Mouse (Mus musculus) midbrain, embryonic 11.5 days (tissue): Measurements from ENCODE around the gene Gm8909. TPM values are rescaled to one million over a fixed set of nuclear protein-coding genes. Genes with fewer than 3 reads are reported as not detected.
A peak's percentile ranks its signal among the peaks of the same experiment; 100 is the strongest.
"Not testable (repeated sequence)": the region's sequence is repeated elsewhere in the genome, so short reads cannot be mapped to it uniquely, and the experiment has no call there.

Source experiments
- ATAC-seq: fragments of 200-750 bp; cut with Nextera tagmentation; 2 replicates; pipeline ENCODE4 v1.8.0; 2017; ENCODE audit warnings: moderate TSS enrichment, moderate library complexity; ENCODE audit not compliant: low FRiP score
- DNase-seq: peaks from one replicate; pipeline ENCODE4 v3.0.0; 2015; ENCODE audit warnings: low spot score; ENCODE audit errors: missing footprints
- H3K27ac ChIP-seq: fragments of 300-500 bp; sonication (generic); 2 replicates; pipeline ENCODE4 v1.5.1; 2014; ENCODE audit warnings: low read depth, low read length
- H3K27me3 ChIP-seq: fragments of 300-500 bp; sonication (generic); 2 replicates; pipeline ENCODE4 v1.6.1; 2014; ENCODE audit warnings: mild to moderate bottlenecking, low read length, moderate library complexity, mixed read lengths; ENCODE audit not compliant: control insufficient read depth, insufficient read depth
- H3K36me3 ChIP-seq: fragments of 300-500 bp; sonication (generic); 2 replicates; pipeline ENCODE4 v1.6.1; 2014; ENCODE audit warnings: mild to moderate bottlenecking, low read length, moderate library complexity, mixed read lengths; ENCODE audit not compliant: control insufficient read depth, insufficient read depth
- H3K4me1 ChIP-seq: fragments of 300-500 bp; sonication (generic); 2 replicates; pipeline ENCODE4 v1.6.1; 2014; ENCODE audit warnings: low read length; ENCODE audit not compliant: control insufficient read depth, insufficient read depth
- H3K4me2 ChIP-seq: fragments of 300-500 bp; sonication (generic); 2 replicates; pipeline ENCODE4 v1.6.1; 2014; ENCODE audit warnings: mild to moderate bottlenecking, moderate library complexity
- H3K4me3 ChIP-seq: fragments of 300-500 bp; sonication (generic); 2 replicates; pipeline ENCODE4 v1.5.1; 2014; ENCODE audit warnings: low read depth, low read length
- H3K9ac ChIP-seq: fragments of 300-500 bp; sonication (generic); 2 replicates; pipeline ENCODE4 v1.6.1; 2014; ENCODE audit warnings: low read length
- H3K9me3 ChIP-seq: fragments of 300-500 bp; sonication (generic); 2 replicates; pipeline ENCODE4 v1.6.1; 2016; ENCODE audit warnings: low read length; ENCODE audit not compliant: control insufficient read depth
- WGBS: fragments of 180-500 bp; shearing (Covaris S2); extraction: QIAGEN DNeasy Blood & Tissue Kit; methylation state at CpG from one replicate; pipeline ENCODE4 v1.1.7; 2014; 5-methylcytosine and 5-hydroxymethylcytosine counted together
- polyA plus RNA-seq: library from polyadenylated mRNA; unstranded; fragments of >200 nt; fragmentation: Nextera tagmentation; extraction: Ambion mirVana; gene quantifications from 2 replicates; pipeline ENCODE4 v1.2.1, GENCODE M21; 2014

The Gm8909 gene
- polyA plus RNA-seq, 1 experiment from 2014 or later = 0.16 TPM

GRCm38 (mm10) chr17:36128968-36129817, 39.1 kb downstream of the Gm8909 start, which contains the start of gene Gm7030:
Gm7030 (minus strand) TSS chr17:36129425.
- 27% methylated on average over 25 of the region's 28 CpGs for WGBS
- H3K4me2 ChIP-seq, H3K4me1 ChIP-seq, H3K27ac ChIP-seq, H3K9me3 ChIP-seq, H3K9ac ChIP-seq, H3K4me3 ChIP-seq, H3K36me3 ChIP-seq, ATAC-seq, H3K27me3 ChIP-seq, DNase-seq: not testable (repeated sequence)

- not testable (repeated sequence) for H3K9me3 ChIP-seq, ATAC-seq
Observed at GRCm38 (mm10) chr17:36128525-36128924, 39.8 kb downstream of the Gm8909 start.

GRCm38 (mm10) chr17:36124111-36124510, 44.2 kb downstream of the Gm8909 start:
- H3K27ac ChIP-seq, H3K9ac ChIP-seq, H3K4me3 ChIP-seq, H3K4me1 ChIP-seq, H3K36me3 ChIP-seq, H3K9me3 ChIP-seq, ATAC-seq, H3K27me3 ChIP-seq, H3K4me2 ChIP-seq, DNase-seq: not testable (repeated sequence)
- 76% methylated on average over 3 of the region's 3 CpGs for WGBS

More at GRCm38 (mm10) chr17:36128525-36128924, 39.8 kb downstream of the Gm8909 start:
- not testable (repeated sequence) for DNase-seq, H3K4me1 ChIP-seq, H3K27me3 ChIP-seq, H3K9ac ChIP-seq, H3K36me3 ChIP-seq, H3K27ac ChIP-seq, H3K4me3 ChIP-seq, H3K4me2 ChIP-seq
- 66% methylated on average over 10 of the region's 13 CpGs for WGBS

- H3K4me1 ChIP-seq, H3K9me3 ChIP-seq, H3K36me3 ChIP-seq, H3K4me2 ChIP-seq, H3K27ac ChIP-seq, H3K4me3 ChIP-seq, DNase-seq, H3K27me3 ChIP-seq, H3K9ac ChIP-seq, ATAC-seq: not testable (repeated sequence)
- WGBS = 6% methylated on average over 8 of the region's 8 CpGs
Observed at GRCm38 (mm10) chr17:36121352-36122020, 46.9 kb downstream of the Gm8909 start, which contains the start of gene Gm19684. Gm19684 (plus strand) TSS chr17:36121678.

- not testable (repeated sequence) for H3K36me3 ChIP-seq, H3K27me3 ChIP-seq, H3K4me2 ChIP-seq, DNase-seq, H3K9me3 ChIP-seq, H3K4me1 ChIP-seq, H3K27ac ChIP-seq, H3K9ac ChIP-seq, H3K4me3 ChIP-seq
- 24% methylated on average over 18 of the region's 18 CpGs for WGBS
- ATAC-seq = peak; percentile 33; the same call in 1 of the 2 replicates
Observed at GRCm38 (mm10) chr17:36120839-36121238, 47.5 kb downstream of the Gm8909 start.

- DNase-seq, H3K4me3 ChIP-seq, H3K27ac ChIP-seq, H3K9ac ChIP-seq, H3K4me2 ChIP-seq, H3K4me1 ChIP-seq, ATAC-seq, H3K9me3 ChIP-seq, H3K36me3 ChIP-seq, H3K27me3 ChIP-seq: not testable (repeated sequence)
- WGBS = 12% methylated on average over 3 of the region's 3 CpGs
Observed at GRCm38 (mm10) chr17:36116545-36116944, 51.8 kb downstream of the Gm8909 start.

Other genes starting within 250 kb of the Gm8909 start
- gene Abcf1, start 198.8 kb downstream of the Gm8909 start, polyA plus RNA-seq = 118 and 119 TPM in 2 replicates
- 26.0 and 30.6 TPM in 2 replicates for gene Gnl1, start 188.7 kb downstream of the Gm8909 start, polyA plus RNA-seq
- gene Prr3, start 188.3 kb downstream of the Gm8909 start, polyA plus RNA-seq = 38.7 and 43.3 TPM in 2 replicates
- 3.1 TPM in 2 replicates for gene H2-T24, start 148.0 kb downstream of the Gm8909 start, polyA plus RNA-seq
- 3.2 and 3.3 TPM in 2 replicates for gene H2-T23, start 135.7 kb downstream of the Gm8909 start, polyA plus RNA-seq
- gene H2-T22, start 125.8 kb downstream of the Gm8909 start, polyA plus RNA-seq = 7.3 and 7.6 TPM in 2 replicates
- gene Gm6034, start 125.6 kb downstream of the Gm8909 start, polyA plus RNA-seq = not detected in 2 replicates
- not detected in 2 replicates for gene Gm11127, start 110.2 kb downstream of the Gm8909 start, polyA plus RNA-seq
- not detected in 2 replicates for gene Gm19684, start 46.9 kb downstream of the Gm8909 start, polyA plus RNA-seq
- gene Gm7030, start 39.1 kb downstream of the Gm8909 start, polyA plus RNA-seq = not detected in 2 replicates
- not detected in 2 replicates for gene H2-T3, start 21.8 kb upstream of the Gm8909 start, polyA plus RNA-seq
- gene Rpp21, start 89.5 kb upstream of the Gm8909 start, polyA plus RNA-seq = 80.7 and 83.2 TPM in 2 replicates
- 17.4 and 17.6 TPM in 2 replicates for gene Trim39, start 103.7 kb upstream of the Gm8909 start, polyA plus RNA-seq
- 0.19 TPM in 1 of 2 replicates, not detected in the other for gene H2-M10.2, start 118.0 kb upstream of the Gm8909 start, polyA plus RNA-seq
- not detected in 2 replicates for gene H2-M10.1, start 157.6 kb upstream of the Gm8909 start, polyA plus RNA-seq
- gene H2-M10.3, start 199.9 kb upstream of the Gm8909 start, polyA plus RNA-seq = not detected in 2 replicates